Mouse (Mus musculus) CD4-positive, CD25-positive, alpha-beta regulatory T cell, adult 2 months (primary cell): Measurements from ENCODE around the gene Pax9.

Source experiments
- DNase-seq: peaks from one replicate; pipeline ENCODE4 v3.0.0-alpha.2; 2012; ENCODE audit warnings: low read depth, low spot score

The Pax9 gene

DNA sequence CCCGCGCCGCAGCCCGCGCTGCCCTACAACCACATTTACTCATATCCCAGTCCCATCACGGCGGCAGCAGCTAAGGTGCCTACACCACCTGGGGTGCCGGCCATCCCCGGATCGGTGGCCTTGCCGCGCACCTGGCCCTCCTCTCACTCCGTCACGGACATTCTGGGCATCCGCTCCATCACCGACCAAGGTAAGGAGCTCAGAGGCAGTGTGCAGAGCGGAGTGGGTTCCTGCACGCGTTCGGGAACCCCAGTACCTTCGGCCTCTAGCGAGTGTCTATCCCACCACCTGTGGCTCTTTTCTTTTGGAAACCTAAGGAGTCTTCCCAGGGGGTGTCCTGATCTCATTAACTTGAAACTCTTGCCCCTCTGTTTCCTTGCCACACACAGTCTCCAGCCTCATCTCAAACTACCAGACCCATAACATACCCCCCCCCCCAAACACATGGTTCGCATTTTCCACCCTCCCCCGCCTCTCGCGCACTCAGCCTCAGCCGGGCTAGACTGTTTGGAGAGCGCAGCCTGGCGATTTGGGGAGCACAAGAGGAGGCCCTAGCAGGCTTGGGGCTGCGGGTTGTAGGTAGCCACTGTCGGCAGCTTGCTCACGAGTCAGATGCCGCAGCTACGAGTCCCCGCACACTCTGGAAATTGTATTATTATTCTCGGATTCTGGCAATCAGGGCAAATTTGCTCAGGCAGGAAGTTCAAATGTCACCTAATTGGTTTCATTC is 5.6 kb downstream of the Pax9 start:
- DNase-seq = no peak

DNA sequence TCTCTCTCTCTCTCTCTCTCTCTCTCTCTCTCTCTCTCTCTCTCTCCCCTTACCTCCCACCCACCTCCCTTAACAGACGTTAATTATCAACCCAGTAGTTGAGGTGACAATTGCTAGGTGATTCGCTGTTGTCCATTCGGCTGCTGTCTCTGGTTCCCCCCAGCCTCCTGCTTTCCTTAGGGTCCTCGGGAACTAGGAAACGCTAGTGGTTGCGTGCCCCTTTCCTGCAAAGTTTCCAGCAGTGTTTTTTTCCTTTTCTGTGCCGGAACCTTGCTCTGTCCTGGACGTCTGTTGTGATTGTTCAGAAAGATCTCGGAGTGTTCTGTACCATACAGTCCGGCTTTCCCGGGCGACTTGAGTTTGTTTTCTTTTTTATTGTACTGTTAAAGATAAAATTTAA is 6.2 kb downstream of the Pax9 start:
- no peak for DNase-seq

DNA sequence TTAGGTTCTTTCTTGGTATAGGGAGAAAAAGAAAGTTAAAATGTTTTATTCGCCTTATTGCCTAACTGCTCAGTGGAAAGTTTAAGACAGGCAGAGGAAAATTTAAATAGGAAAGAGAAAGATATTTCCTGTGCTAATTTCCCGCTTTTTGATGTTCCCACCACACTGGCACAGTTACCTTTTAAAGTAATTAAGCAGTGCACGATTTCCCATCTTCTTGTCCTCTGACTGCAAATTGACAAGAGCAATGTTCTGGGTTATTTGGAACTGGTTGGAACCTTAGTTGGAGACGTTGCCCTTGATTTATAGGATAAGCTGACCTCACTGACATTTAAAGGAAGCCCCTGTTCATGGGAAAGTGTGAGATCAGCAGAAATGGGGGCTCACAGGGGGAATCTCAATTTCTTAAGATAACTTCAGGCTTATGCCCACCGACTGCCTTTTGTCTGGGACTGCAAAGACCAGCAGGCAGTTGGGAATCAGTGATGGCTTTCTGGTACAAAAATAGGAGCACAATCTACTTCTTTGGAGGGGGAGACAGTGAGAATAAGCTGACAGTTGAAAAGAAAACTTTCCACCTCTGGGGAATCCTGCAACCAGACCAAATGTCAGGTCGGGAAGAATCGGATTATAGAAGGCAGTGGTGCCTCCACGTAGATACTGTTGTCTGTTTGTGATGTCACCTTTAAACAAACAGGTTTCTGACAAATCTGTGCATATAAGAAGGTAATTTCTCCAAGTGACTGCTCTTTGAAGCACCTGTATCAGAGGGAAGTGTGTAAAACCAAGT is 6.8 kb downstream of the Pax9 start:
- no peak for DNase-seq

DNA sequence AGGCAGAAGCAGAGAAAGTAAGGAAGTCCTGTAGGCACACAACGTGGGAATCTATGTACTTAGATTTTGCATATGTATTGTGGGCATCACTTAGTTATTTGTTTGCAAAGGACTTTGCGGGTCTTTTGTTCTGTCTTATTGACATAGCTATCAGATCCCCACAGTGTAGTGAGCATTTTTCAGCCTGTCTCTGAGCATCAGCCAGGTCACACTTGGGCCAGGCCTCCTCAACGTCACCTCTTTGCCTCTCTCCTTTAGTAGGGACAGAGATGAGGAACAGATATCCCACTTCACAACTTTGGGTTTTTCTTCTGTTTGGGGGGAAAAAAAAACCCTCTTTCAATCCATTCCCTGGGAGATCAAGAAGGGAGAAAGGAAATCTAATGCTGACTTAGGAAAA is 7.8 kb downstream of the Pax9 start:
- DNase-seq = no peak

DNA sequence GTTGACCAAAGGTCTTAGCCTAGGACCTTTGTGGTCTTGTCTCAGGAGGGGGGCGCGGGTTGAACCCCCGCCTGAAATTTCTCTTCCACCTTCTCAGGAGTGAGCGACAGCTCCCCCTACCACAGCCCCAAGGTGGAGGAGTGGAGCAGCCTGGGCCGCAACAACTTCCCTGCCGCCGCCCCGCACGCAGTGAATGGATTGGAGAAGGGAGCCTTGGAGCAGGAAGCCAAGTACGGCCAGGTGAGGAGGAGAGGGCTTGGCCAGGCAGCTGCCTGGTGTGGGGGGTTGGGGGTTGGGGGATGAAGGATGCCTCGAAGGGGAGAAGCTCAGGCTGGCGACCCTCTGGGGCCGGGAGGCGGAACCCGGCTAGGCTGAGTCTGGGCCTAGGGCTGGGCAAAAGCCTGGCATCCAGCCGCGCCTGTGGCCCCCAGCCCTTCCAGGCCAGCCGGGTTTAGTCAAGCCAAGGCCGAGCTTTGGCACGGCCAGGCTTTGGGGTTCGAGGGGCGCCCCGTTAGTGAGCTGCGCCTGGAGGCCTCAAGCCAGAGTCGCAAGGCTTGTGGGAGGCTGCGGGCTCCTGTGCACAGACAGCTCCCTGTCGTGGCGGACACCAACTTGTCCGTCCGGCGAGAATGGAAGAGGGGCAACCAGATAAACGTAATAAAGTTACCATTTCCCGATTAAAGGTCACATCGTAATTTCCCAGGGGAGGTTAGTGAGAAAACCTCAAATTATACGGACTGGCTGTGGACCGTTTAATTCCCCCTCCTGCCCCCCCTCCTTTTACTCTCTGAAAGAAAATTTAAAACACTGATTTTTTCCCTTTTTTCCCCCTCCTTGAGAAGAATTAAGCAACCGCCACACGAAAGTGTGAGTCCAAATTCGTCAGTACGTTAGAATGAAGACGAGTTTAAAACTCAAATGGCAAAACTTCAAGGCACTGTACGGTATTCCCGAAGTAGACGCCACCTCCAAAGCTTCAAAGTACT is 8.6 kb downstream of the Pax9 start:
- DNase-seq = no peak

DNA sequence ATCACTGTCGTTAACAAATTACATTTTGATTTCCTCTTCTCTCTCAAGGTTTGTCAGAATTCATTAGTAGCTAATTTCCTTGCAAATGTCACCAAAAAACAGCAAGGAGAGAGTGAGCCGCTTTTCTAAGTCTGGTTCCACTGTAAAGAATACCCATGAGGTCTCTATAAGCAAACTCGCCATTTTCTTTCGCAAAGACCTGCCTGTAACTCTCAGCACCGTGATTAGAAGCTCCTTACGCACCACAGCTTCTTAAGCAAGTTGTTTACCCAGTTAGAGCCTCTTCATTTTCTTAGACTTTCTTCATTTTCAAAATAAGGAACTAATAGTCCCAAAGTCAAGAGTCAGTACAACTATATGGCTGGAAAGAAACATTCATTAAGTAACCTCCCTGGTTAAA is 9.4 kb downstream of the Pax9 start:
- no peak for DNase-seq

DNA sequence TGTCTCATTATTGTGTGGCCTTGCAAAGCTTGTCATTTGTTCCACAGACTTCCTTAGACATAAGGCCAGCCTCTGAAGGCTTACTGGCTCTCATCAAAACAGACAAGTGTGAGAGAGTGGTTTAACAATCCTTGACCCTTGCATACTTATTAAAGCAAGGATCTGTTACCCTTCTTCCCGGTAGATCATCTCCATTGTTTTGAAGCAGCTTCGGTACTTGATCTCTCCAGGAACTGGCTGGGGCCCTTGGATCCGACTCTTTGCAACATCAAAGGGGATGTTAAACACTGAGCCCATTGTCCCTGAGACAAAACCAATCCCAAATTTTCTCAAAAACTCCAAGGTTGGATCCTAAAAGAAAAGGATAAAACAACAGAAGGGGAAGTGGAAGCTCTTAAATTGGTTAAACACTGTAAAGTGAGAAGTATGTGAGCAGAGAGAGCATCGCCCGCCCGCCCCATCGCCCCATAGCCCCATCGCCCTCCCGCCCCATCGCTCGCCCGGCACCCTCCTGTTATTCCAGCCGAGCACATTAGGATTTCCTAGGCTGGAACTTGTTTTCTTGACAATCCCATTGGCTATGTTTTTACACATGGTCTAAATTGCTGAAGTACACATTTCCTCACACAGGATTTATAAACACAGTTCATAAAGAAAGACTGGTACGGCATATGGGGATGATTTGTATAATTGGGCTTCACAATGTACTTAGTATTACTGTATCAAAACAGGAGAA is 26.6 kb downstream of the Pax9 start:
- DNase-seq = no peak

DNA sequence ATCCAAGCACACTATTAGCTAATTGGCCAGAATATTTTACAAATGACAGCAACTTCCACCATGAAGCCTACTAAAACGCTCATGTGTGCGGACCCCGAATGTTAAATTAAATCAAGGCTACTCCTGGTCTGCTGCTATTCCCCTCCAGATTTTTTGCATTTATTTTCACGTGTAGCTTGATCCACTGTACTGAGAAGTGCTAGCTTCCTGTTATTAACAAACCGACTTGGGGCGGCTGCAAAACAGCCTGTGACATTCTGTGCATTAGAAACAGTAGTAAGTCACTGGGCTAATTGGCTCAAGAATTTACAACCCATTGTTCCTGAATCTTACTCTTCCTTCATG is 27.1 kb downstream of the Pax9 start:
- DNase-seq = no peak

DNA sequence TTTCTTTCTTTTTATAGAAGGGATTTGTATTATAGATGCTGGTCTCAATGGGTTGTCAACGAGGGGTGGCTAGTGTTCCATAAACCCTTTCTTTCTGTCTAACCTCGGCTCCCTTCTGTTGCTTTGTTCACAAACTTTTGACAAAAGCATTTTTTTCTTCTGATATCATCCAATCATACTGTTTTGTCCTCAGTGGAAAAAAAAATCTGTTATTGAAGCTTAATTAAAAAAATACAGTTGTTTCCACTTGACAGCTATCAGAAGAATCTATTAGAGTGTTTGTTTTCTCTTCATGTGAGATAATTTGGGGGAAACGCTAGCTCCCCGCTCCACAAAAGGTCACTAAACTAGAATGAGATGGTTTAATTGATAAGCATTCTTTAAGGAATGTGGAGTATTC is 36.1 kb downstream of the Pax9 start:
- no peak for DNase-seq

DNA sequence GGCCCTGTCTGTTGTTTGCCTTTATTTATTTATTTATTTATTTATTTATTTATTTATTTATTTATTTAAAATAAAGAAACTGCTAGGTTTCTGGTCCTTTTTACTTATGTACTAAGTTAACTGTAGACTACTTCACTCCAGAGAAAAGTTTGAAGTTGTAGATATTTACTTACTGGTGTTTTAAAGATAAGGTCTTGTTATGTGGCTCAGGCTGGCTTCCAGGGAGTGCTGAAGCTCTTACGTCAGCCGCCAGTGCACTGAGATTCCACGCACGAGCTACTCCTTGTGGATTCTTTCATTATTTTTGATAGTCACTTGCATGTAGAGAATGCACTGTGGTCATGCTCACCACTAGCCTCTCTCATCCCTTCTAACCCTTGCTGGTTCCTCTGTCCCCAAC is 45.5 kb downstream of the Pax9 start:
- no peak for DNase-seq
